ENCODE assay signal across 31 mouse cellular contexts in genomic region chr11:16861037-16861436, GRCm38 (mm10).
DNase-seq lines count a peak whose midpoint lies in the region; ATAC-seq and TF ChIP-seq lines count a peak whose summit lies in the region.
"Had no signal": no experiment of that assay in that cellular context is flagged by ENCODE, and none has a peak within 500 bp of the region (broad histone marks: within the 10 kb centered on the region; RNA-seq: fewer than 3 reads in every experiment).

No protein-coding gene starts in this region.

- H3K36me3 ChIP-seq in intestine, postnatal 0 days (ENCODE audit: control insufficient read depth, insufficient read depth) = no peaks in the 10 kb centered on the region
- H3K36me3 ChIP-seq: hindbrain, embryonic 13.5 days; kidney, embryonic 15.5 days; limb, embryonic 12.5 days; liver, embryonic 15.5 days; midbrain, embryonic 10.5 days; midbrain, embryonic 15.5 days; neural tube, embryonic 15.5 days had no signal

- H3K27ac ChIP-seq in intestine, postnatal 0 days (ENCODE audit: low read depth, low read length) = no peak overlapping the region
- H3K27ac ChIP-seq: hindbrain, embryonic 13.5 days; kidney, embryonic 15.5 days; limb, embryonic 12.5 days; liver, embryonic 15.5 days; midbrain, embryonic 10.5 days; midbrain, embryonic 15.5 days; neural tube, embryonic 15.5 days had no signal

- no peak for TF ChIP-seq CTCF in intestine, postnatal 0 days (IDR thresholded peaks at IDR 0.05; ENCODE audit: low read depth)

- ATAC-seq in intestine, postnatal 0 days = no peak
- ATAC-seq: CD4-positive, CD25-positive, alpha-beta regulatory T cell, adult 4 months; forebrain, embryonic 16.5 days; midbrain, embryonic 15.5 days had no signal

- no peak overlapping the region for H3K4me3 ChIP-seq in intestine, postnatal 0 days (ENCODE audit: low read depth, low read length)
- H3K4me3 ChIP-seq: erythroblast, embryonic 14.5 days; hindbrain, embryonic 13.5 days; kidney, embryonic 15.5 days; limb, embryonic 12.5 days; liver, embryonic 15.5 days; midbrain, embryonic 10.5 days; midbrain, embryonic 15.5 days; neural tube, embryonic 15.5 days had no signal

- WGBS in intestine, postnatal 0 days = 83% methylated on average over 6 of the region's 6 CpGs

- H3K9me3 ChIP-seq in intestine, postnatal 0 days (ENCODE audit: control insufficient read depth) = no peaks in the 10 kb centered on the region
- H3K9me3 ChIP-seq: hindbrain, embryonic 13.5 days; kidney, embryonic 15.5 days; limb, embryonic 12.5 days; liver, embryonic 15.5 days; midbrain, embryonic 10.5 days; midbrain, embryonic 15.5 days; neural tube, embryonic 15.5 days had no signal

- intact Hi-C loops in left cerebral cortex, postnatal 10 days (cut with DNase I) = no loop called here
- intact Hi-C loops in left cerebral cortex, postnatal 25 days (cut with DNase I) = loop anchor here (5.0 to 10.0 kb wide), 3 partner anchors 36 to 336 kb away; no protein-coding TSS in a partner anchor

- H3K27me3 ChIP-seq in intestine, postnatal 0 days (replicated peaks; ENCODE audit: control insufficient read depth, insufficient read depth, low read length) = no peaks in the 10 kb centered on the region
- H3K27me3 ChIP-seq: hindbrain, embryonic 13.5 days; kidney, embryonic 15.5 days; limb, embryonic 12.5 days; liver, embryonic 15.5 days; midbrain, embryonic 15.5 days; neural tube, embryonic 15.5 days had no signal

- H3K4me1 ChIP-seq in intestine, postnatal 0 days (replicated peaks; ENCODE audit: control insufficient read depth, insufficient read depth, low read length) = 0 out of 2 replicates have a peak, but pooled peaks cover 3% of the 10 kb centered on the region
- H3K4me1 ChIP-seq: hindbrain, embryonic 13.5 days; kidney, embryonic 15.5 days; liver, embryonic 15.5 days; midbrain, embryonic 10.5 days; midbrain, embryonic 15.5 days; neural tube, embryonic 15.5 days had no signal

- no peak overlapping the region for H3K9ac ChIP-seq in intestine, postnatal 0 days (ENCODE audit: low read depth, low read length)
- H3K9ac ChIP-seq: hindbrain, embryonic 13.5 days; kidney, embryonic 15.5 days; limb, embryonic 12.5 days; liver, embryonic 15.5 days; lung, embryonic 14.5 days; midbrain, embryonic 15.5 days; neural tube, embryonic 15.5 days had no signal

- peak; percentile 36 to 47 for DNase-seq in left cerebral cortex, adult 18-20 months (ENCODE audit: low spot score in 2 of 2)
- no peak for DNase-seq in left cerebral cortex, postnatal 10 days (ENCODE audit: extremely low spot score in 1 of 2, low spot score in 2 of 2)
- peak; percentile 30 to 48 for DNase-seq in frontal cortex, postnatal 36 days (ENCODE audit: low spot score in 2 of 2)
- DNase-seq in left cerebral cortex, postnatal 25 days (ENCODE audit: low spot score in 2 of 2) = peak; percentile 33 to 80
- no peak for DNase-seq in ovary, adult 18-20 months (ENCODE audit: low spot score)
- DNase-seq in heart, adult 11 months = no peak
- DNase-seq: adrenal gland, postnatal 14 days; cerebellum, adult 11-12 months; cerebellum, postnatal 10 days; gastrocnemius, postnatal 25 days; heart, adult 18-20 months; heart, postnatal 4 days; kidney, adult 11 months; kidney, postnatal 25 days; lung, embryonic 14.5 days; lung, postnatal 14 days; spleen, adult 18-20 months; thymus, adult 18-20 months; thymus, postnatal 36 days had no signal

- H3K4me2 ChIP-seq in intestine, postnatal 0 days (replicated peaks; ENCODE audit: low read depth) = no peak overlapping the region
- H3K4me2 ChIP-seq: heart, embryonic 11.5 days; hindbrain, embryonic 13.5 days; kidney, embryonic 15.5 days; limb, embryonic 12.5 days; liver, embryonic 15.5 days; lung, embryonic 14.5 days; midbrain, embryonic 15.5 days; neural tube, embryonic 15.5 days had no signal

Comparison
In these comparisons a context has a peak if more than half of its experiments do, and no peak if none do; other contexts are left out.
1. DNase-seq: peak in left cerebral cortex, adult 18-20 months (2 of 2), frontal cortex, postnatal 36 days (2 of 2) and left cerebral cortex, postnatal 25 days (2 of 2); none in left cerebral cortex, postnatal 10 days (0 of 2), ovary, adult 18-20 months (single experiment) and heart, adult 11 months (single experiment).